In genomic region chr13:52113549-52113948, GRCm38 (mm10) we compare ENCODE assay signal across 13 mouse cellular contexts.
DNase-seq lines count a peak whose midpoint lies in the region; ATAC-seq and TF ChIP-seq lines count a peak whose summit lies in the region.
"Had no signal": no experiment of that assay in that cellular context is flagged by ENCODE, and none has a peak within 500 bp of the region (broad histone marks: within the 10 kb centered on the region; RNA-seq: fewer than 3 reads in every experiment).

No protein-coding gene starts in this region.

- no peak for ATAC-seq in limb, embryonic 13.5 days (ENCODE audit: low FRiP score, low read depth)
- peak; percentile 67 for ATAC-seq in hindbrain, embryonic 16.5 days
- peak; percentile 41; the same call in 1 of the 2 replicates for ATAC-seq in neural tube, embryonic 13.5 days (ENCODE audit: low read depth)
- no peak for ATAC-seq in intestine, postnatal 0 days
- no peak for ATAC-seq in heart, embryonic 11.5 days (replicated peaks; ENCODE audit: insufficient number of reproducible peaks, low FRiP score, low TSS enrichment)

- no peak overlapping the region for H3K27ac ChIP-seq in limb, embryonic 13.5 days
- H3K27ac ChIP-seq in limb, embryonic 10.5 days = no peak overlapping the region
- H3K27ac ChIP-seq in cerebellum, adult 2 months (ENCODE audit: insufficient read depth, low read length) = no peak overlapping the region
- H3K27ac ChIP-seq in hindbrain, embryonic 16.5 days (ENCODE audit: low read depth, low read length) = no peak overlapping the region
- H3K27ac ChIP-seq in neural tube, embryonic 13.5 days (replicated peaks) = no peak overlapping the region
- no peak overlapping the region for H3K27ac ChIP-seq in intestine, postnatal 0 days (ENCODE audit: low read depth, low read length)
- H3K27ac ChIP-seq in heart, embryonic 11.5 days (ENCODE audit: low read depth, low read length) = no peak overlapping the region
- H3K27ac ChIP-seq: embryonic facial prominence, embryonic 13.5 days; heart, adult 2 months had no signal

- no peak overlapping the region for H3K4me2 ChIP-seq in limb, embryonic 13.5 days (replicated peaks)
- no peak overlapping the region for H3K4me2 ChIP-seq in hindbrain, embryonic 16.5 days (ENCODE audit: low read length)
- H3K4me2 ChIP-seq in neural tube, embryonic 13.5 days = no peak overlapping the region
- H3K4me2 ChIP-seq in intestine, postnatal 0 days (replicated peaks; ENCODE audit: low read depth) = no peak overlapping the region
- no peak overlapping the region for H3K4me2 ChIP-seq in heart, embryonic 11.5 days
- H3K4me2 ChIP-seq: embryonic facial prominence, embryonic 13.5 days had no signal

- no peak for DNase-seq in limb, embryonic 10.5 days (ENCODE audit: low spot score)
- DNase-seq in cerebellum, adult 2 months = peak; percentile 20 to 52
- no peak for DNase-seq in lung, postnatal 25 days (ENCODE audit: low spot score)
- DNase-seq: adrenal gland, postnatal 14 days; heart, adult 2 months; lung, adult 2 months; thymus, adult 18-20 months had no signal

- H3K9ac ChIP-seq in limb, embryonic 13.5 days = 0 out of 2 replicates have a peak overlapping the region, but pooled peaks have one; percentile 35
- no peak overlapping the region for H3K9ac ChIP-seq in hindbrain, embryonic 16.5 days (ENCODE audit: low read depth, low read length)
- 0 out of 2 replicates have a peak overlapping the region, but pooled peaks have one; percentile 17 for H3K9ac ChIP-seq in neural tube, embryonic 13.5 days
- no peak overlapping the region for H3K9ac ChIP-seq in intestine, postnatal 0 days (ENCODE audit: low read depth, low read length)
- H3K9ac ChIP-seq in heart, embryonic 11.5 days (ENCODE audit: low read depth, low read length) = no peak overlapping the region
- H3K9ac ChIP-seq: embryonic facial prominence, embryonic 13.5 days had no signal

- H3K27me3 ChIP-seq in limb, embryonic 13.5 days = 0 out of 2 replicates have a peak, but pooled peaks cover 7% of the 10 kb centered on the region
- H3K27me3 ChIP-seq in limb, embryonic 10.5 days (ENCODE audit: low read depth, poor library complexity, severe bottlenecking) = no peaks in the 10 kb centered on the region
- H3K27me3 ChIP-seq in cerebellum, adult 2 months (ENCODE audit: control insufficient read depth, insufficient read depth, low read length) = no peaks in the 10 kb centered on the region; the same call in 1 of the 2 replicates
- H3K27me3 ChIP-seq in hindbrain, embryonic 16.5 days (replicated peaks; ENCODE audit: control insufficient read depth, insufficient read depth, low read length) = 0 out of 2 replicates have a peak, but pooled peaks cover 2% of the 10 kb centered on the region
- no peaks in the 10 kb centered on the region for H3K27me3 ChIP-seq in neural tube, embryonic 13.5 days
- H3K27me3 ChIP-seq in intestine, postnatal 0 days (replicated peaks; ENCODE audit: control insufficient read depth, insufficient read depth, low read length) = no peaks in the 10 kb centered on the region
- no peaks in the 10 kb centered on the region for H3K27me3 ChIP-seq in heart, embryonic 11.5 days (ENCODE audit: control insufficient read depth, insufficient read depth, low read length)
- H3K27me3 ChIP-seq: embryonic facial prominence, embryonic 13.5 days had no signal

- H3K4me3 ChIP-seq in limb, embryonic 13.5 days = no peak overlapping the region
- no peak overlapping the region for H3K4me3 ChIP-seq in limb, embryonic 10.5 days
- H3K4me3 ChIP-seq in cerebellum, adult 2 months (replicated peaks; ENCODE audit: insufficient read depth, low read depth, low read length) = no peak overlapping the region
- H3K4me3 ChIP-seq in hindbrain, embryonic 16.5 days (ENCODE audit: low read length) = no peak overlapping the region
- no peak overlapping the region for H3K4me3 ChIP-seq in neural tube, embryonic 13.5 days
- no peak overlapping the region for H3K4me3 ChIP-seq in intestine, postnatal 0 days (ENCODE audit: low read depth, low read length)
- H3K4me3 ChIP-seq in heart, embryonic 11.5 days (ENCODE audit: low read depth, low read length) = no peak overlapping the region
- H3K4me3 ChIP-seq: embryonic facial prominence, embryonic 13.5 days; heart, adult 2 months had no signal

- H3K9me3 ChIP-seq in limb, embryonic 13.5 days = no peaks in the 10 kb centered on the region
- H3K9me3 ChIP-seq in limb, embryonic 10.5 days (replicated peaks) = no peaks in the 10 kb centered on the region
- H3K9me3 ChIP-seq in hindbrain, embryonic 16.5 days (ENCODE audit: control insufficient read depth, low read length) = no peaks in the 10 kb centered on the region
- H3K9me3 ChIP-seq in neural tube, embryonic 13.5 days = no peaks in the 10 kb centered on the region
- no peaks in the 10 kb centered on the region for H3K9me3 ChIP-seq in intestine, postnatal 0 days (ENCODE audit: control insufficient read depth)
- no peaks in the 10 kb centered on the region for H3K9me3 ChIP-seq in heart, embryonic 11.5 days (replicated peaks; ENCODE audit: control insufficient read depth, low read length)
- H3K9me3 ChIP-seq: embryonic facial prominence, embryonic 13.5 days had no signal

- 65% methylated on average over 8 of the region's 8 CpGs for WGBS in limb, embryonic 13.5 days
- 75% methylated on average over 8 of the region's 8 CpGs for WGBS in limb, embryonic 10.5 days
- WGBS in cerebellum, adult 2 months = 7% methylated on average over 8 of the region's 8 CpGs
- 26% methylated on average over 8 of the region's 8 CpGs for WGBS in hindbrain, embryonic 16.5 days
- WGBS in neural tube, embryonic 13.5 days = 22% methylated on average over 8 of the region's 8 CpGs
- 69% methylated on average over 8 of the region's 8 CpGs for WGBS in intestine, postnatal 0 days
- 62% methylated on average over 8 of the region's 8 CpGs for WGBS in heart, embryonic 11.5 days (ENCODE audit: insufficient replicate concordance)

- H3K36me3 ChIP-seq in limb, embryonic 13.5 days = no peaks in the 10 kb centered on the region
- H3K36me3 ChIP-seq in limb, embryonic 10.5 days = no peaks in the 10 kb centered on the region
- no peaks in the 10 kb centered on the region for H3K36me3 ChIP-seq in hindbrain, embryonic 16.5 days (ENCODE audit: control insufficient read depth, insufficient read depth, low read length)
- H3K36me3 ChIP-seq in neural tube, embryonic 13.5 days = no peaks in the 10 kb centered on the region
- H3K36me3 ChIP-seq in intestine, postnatal 0 days (ENCODE audit: control insufficient read depth, insufficient read depth) = no peaks in the 10 kb centered on the region
- no peaks in the 10 kb centered on the region for H3K36me3 ChIP-seq in heart, embryonic 11.5 days (ENCODE audit: control insufficient read depth, insufficient read depth, low read length)
- H3K36me3 ChIP-seq: embryonic facial prominence, embryonic 13.5 days had no signal

- TF ChIP-seq POLR2A in cerebellum, adult 2 months (IDR thresholded peaks at IDR 0.05; ENCODE audit: borderline replicate concordance, insufficient read depth, low read length) = no peak

- H3K4me1 ChIP-seq in limb, embryonic 13.5 days = peaks cover 29% of the 10 kb centered on the region
- H3K4me1 ChIP-seq in limb, embryonic 10.5 days = peaks cover 21% of the 10 kb centered on the region
- H3K4me1 ChIP-seq in cerebellum, adult 2 months (ENCODE audit: control insufficient read depth, insufficient read depth, low read length) = peaks cover 12% of the 10 kb centered on the region
- H3K4me1 ChIP-seq in hindbrain, embryonic 16.5 days (ENCODE audit: control insufficient read depth, insufficient read depth, low read depth, low read length) = peaks cover 18% of the 10 kb centered on the region
- peaks cover 30% of the 10 kb centered on the region for H3K4me1 ChIP-seq in neural tube, embryonic 13.5 days (replicated peaks)
- no peaks in the 10 kb centered on the region; the same call in 1 of the 2 replicates for H3K4me1 ChIP-seq in intestine, postnatal 0 days (replicated peaks; ENCODE audit: control insufficient read depth, insufficient read depth, low read length)
- peaks cover 16% of the 10 kb centered on the region for H3K4me1 ChIP-seq in heart, embryonic 11.5 days (ENCODE audit: control insufficient read depth, insufficient read depth, low read length)

- TF ChIP-seq CTCF in cerebellum, adult 2 months (IDR thresholded peaks at IDR 0.05; ENCODE audit: borderline replicate concordance, insufficient read depth, low read depth, low read length) = no peak
- TF ChIP-seq CTCF in intestine, postnatal 0 days (IDR thresholded peaks at IDR 0.05; ENCODE audit: low read depth) = no peak

Comparison
In these comparisons a context has a peak if more than half of its experiments do, and no peak if none do; other contexts are left out.
1. ATAC-seq: peak in hindbrain, embryonic 16.5 days (single experiment) and neural tube, embryonic 13.5 days (single experiment); none in limb, embryonic 13.5 days (single experiment), intestine, postnatal 0 days (single experiment) and heart, embryonic 11.5 days (single experiment).
2. H3K9ac ChIP-seq: peak in limb, embryonic 13.5 days (single experiment) and neural tube, embryonic 13.5 days (single experiment); none in hindbrain, embryonic 16.5 days (single experiment), intestine, postnatal 0 days (single experiment) and heart, embryonic 11.5 days (single experiment).
3. DNase-seq: peak in cerebellum, adult 2 months (2 of 2); none in limb, embryonic 10.5 days (single experiment) and lung, postnatal 25 days (single experiment).